In the genomic region with DNA sequence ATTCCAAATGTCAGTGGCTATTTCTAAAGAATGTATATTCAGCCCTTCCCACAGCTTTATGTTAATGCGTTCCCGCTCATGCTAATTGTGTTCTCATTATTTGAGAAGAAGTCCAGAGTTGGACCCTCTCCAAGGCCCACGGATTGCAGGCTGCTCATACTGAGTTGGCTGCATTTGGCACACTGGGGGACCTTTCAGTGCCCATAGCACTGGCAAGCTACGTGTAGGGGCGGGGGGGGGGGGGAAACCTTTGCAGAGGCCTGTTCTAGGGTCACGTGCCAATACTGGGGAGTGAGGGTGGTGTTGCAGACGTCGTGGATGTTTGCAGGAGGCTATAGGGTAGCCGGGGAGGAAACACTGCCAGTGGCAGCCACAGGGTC, we compare ENCODE assay signal across 8 mouse cellular contexts.
DNase-seq lines count a peak whose midpoint lies in the region; ATAC-seq and TF ChIP-seq lines count a peak whose summit lies in the region.

No protein-coding gene starts in this region.

- no peak for TF ChIP-seq POLR2A in kidney, adult 2 months (IDR thresholded peaks at IDR 0.05; ENCODE audit: low read depth, low read length)

- H3K27ac ChIP-seq in kidney, adult 2 months (ENCODE audit: insufficient read depth, low read depth, low read length): no peak overlapping the region
- H3K27ac ChIP-seq in forebrain, embryonic 14.5 days (ENCODE audit: low read depth, low read length): no peak overlapping the region
- H3K27ac ChIP-seq in midbrain, embryonic 15.5 days: no peak overlapping the region

- no peak overlapping the region for H3K4me3 ChIP-seq in kidney, adult 2 months (ENCODE audit: insufficient read depth, low read depth, low read length)
- H3K4me3 ChIP-seq in forebrain, embryonic 14.5 days (ENCODE audit: low read depth, low read length): no peak overlapping the region
- no peak overlapping the region for H3K4me3 ChIP-seq in midbrain, embryonic 15.5 days

- no peaks in the 10 kb centered on the region for H3K9me3 ChIP-seq in forebrain, embryonic 14.5 days (replicated peaks; ENCODE audit: control insufficient read depth, low read length)
- H3K9me3 ChIP-seq in midbrain, embryonic 15.5 days: no peaks in the 10 kb centered on the region

- no peak overlapping the region for H3K9ac ChIP-seq in forebrain, embryonic 14.5 days (ENCODE audit: low read length)
- no peak overlapping the region for H3K9ac ChIP-seq in midbrain, embryonic 15.5 days

- TF ChIP-seq CTCF in kidney, adult 2 months (conservative IDR thresholded peaks at IDR 0.05; ENCODE audit: insufficient read depth, insufficient read length, low read depth, low read length): no peak

- no peaks in the 10 kb centered on the region for H3K4me1 ChIP-seq in kidney, adult 2 months (ENCODE audit: control insufficient read depth, insufficient read depth, low read length)
- H3K4me1 ChIP-seq in forebrain, embryonic 14.5 days (ENCODE audit: control insufficient read depth, insufficient read depth, low read length): peaks cover 31% of the 10 kb centered on the region
- peaks cover 33% of the 10 kb centered on the region for H3K4me1 ChIP-seq in midbrain, embryonic 15.5 days

- no peaks in the 10 kb centered on the region for H3K27me3 ChIP-seq in kidney, adult 2 months (replicated peaks; ENCODE audit: control insufficient read depth, insufficient read depth, low read length)
- no peaks in the 10 kb centered on the region for H3K27me3 ChIP-seq in forebrain, embryonic 14.5 days (replicated peaks; ENCODE audit: control insufficient read depth, insufficient read depth, low read length)
- H3K27me3 ChIP-seq in midbrain, embryonic 15.5 days (replicated peaks): no peaks in the 10 kb centered on the region

- peak; percentile 86 for ATAC-seq in forebrain, embryonic 14.5 days
- ATAC-seq in midbrain, embryonic 15.5 days (replicated peaks): peak; percentile 79

- WGBS in kidney, adult 2 months: 23% methylated on average over 9 of the region's 9 CpGs
- WGBS in forebrain, embryonic 14.5 days: 6% methylated on average over 9 of the region's 9 CpGs
- 13% methylated on average over 9 of the region's 9 CpGs for WGBS in midbrain, embryonic 15.5 days

- DNase-seq in cerebellum, adult 9-10 months: peak; percentile 6
- DNase-seq in cerebellum, adult 8-10 months: no peak
- DNase-seq in kidney, adult 2 months: peak; percentile 31
- DNase-seq in kidney, adult 9 months: no peak
- DNase-seq in forebrain, embryonic 14.5 days (ENCODE audit: low spot score): peak; percentile 93
- no peak for DNase-seq in yolk sac, embryonic 10.5 days (ENCODE audit: low spot score)
- DNase-seq in embryo, embryonic 10.5 days (ENCODE audit: low spot score): no peak

- no peaks in the 10 kb centered on the region for H3K36me3 ChIP-seq in kidney, adult 2 months (ENCODE audit: control insufficient read depth, insufficient read depth, low read length)
- no peaks in the 10 kb centered on the region for H3K36me3 ChIP-seq in forebrain, embryonic 14.5 days (ENCODE audit: control insufficient read depth, insufficient read depth, low read length)
- H3K36me3 ChIP-seq in midbrain, embryonic 15.5 days (replicated peaks): no peaks in the 10 kb centered on the region

- peak overlapping the region; percentile 25 for H3K4me2 ChIP-seq in forebrain, embryonic 14.5 days (ENCODE audit: low read length)
- H3K4me2 ChIP-seq in midbrain, embryonic 15.5 days: 0 out of 2 replicates have a peak overlapping the region, but pooled peaks have one; percentile 3

Comparison
In these comparisons a context has a peak if more than half of its experiments do, and no peak if none do; other contexts are left out.
1. DNase-seq: peak in cerebellum, adult 9-10 months (single experiment), kidney, adult 2 months (single experiment) and forebrain, embryonic 14.5 days (single experiment); none in cerebellum, adult 8-10 months (single experiment), kidney, adult 9 months (single experiment), yolk sac, embryonic 10.5 days (single experiment) and embryo, embryonic 10.5 days (single experiment).